Mouse (Mus musculus) midbrain, postnatal 0 days (tissue): ENCODE results near the gene Relb. TPM values are rescaled to one million over a fixed set of nuclear protein-coding genes. Genes with fewer than 3 reads are reported as not detected.

ENCODE experiments used
- ATAC-seq: fragments of 200-750 bp; cut with Nextera tagmentation; 2 replicates; pipeline ENCODE4 v1.8.0; 2017; ENCODE audit warnings: moderate number of reproducible peaks, mild to moderate bottlenecking, moderate TSS enrichment, moderate library complexity; ENCODE audit not compliant: low FRiP score
- DNase-seq: peaks from one replicate; pipeline ENCODE4 v3.0.0-alpha.2; 2015; ENCODE audit warnings: low spot score
- H3K27ac ChIP-seq: fragments of 300-500 bp; sonication (generic); 2 replicates; pipeline ENCODE4 v1.5.1; 2014; ENCODE audit warnings: low read depth, mild to moderate bottlenecking, low read length, mixed read lengths
- H3K27me3 ChIP-seq: fragments of 300-500 bp; sonication (generic); 2 replicates; pipeline ENCODE4 v1.6.1; 2014; ENCODE audit warnings: low read length, control low read depth, mixed read lengths; ENCODE audit not compliant: insufficient read depth
- H3K36me3 ChIP-seq: fragments of 300-500 bp; sonication (generic); 2 replicates; pipeline ENCODE4 v1.6.1; 2014; ENCODE audit warnings: low read length, control low read depth, mixed read lengths; ENCODE audit not compliant: insufficient read depth
- H3K4me1 ChIP-seq: fragments of 300-500 bp; sonication (generic); 2 replicates; pipeline ENCODE4 v1.6.1; 2014; ENCODE audit warnings: mild to moderate bottlenecking, control low read depth, antibody characterized with exemption, low read length, mixed read lengths; ENCODE audit not compliant: insufficient read depth
- H3K4me2 ChIP-seq: fragments of 300-500 bp; sonication (generic); 2 replicates; pipeline ENCODE4 v1.6.1; 2014; ENCODE audit warnings: low read depth, mild to moderate bottlenecking, low read length, mixed read lengths; ENCODE audit not compliant: poor library complexity, severe bottlenecking
- H3K4me3 ChIP-seq: fragments of 300-500 bp; sonication (generic); 2 replicates; pipeline ENCODE4 v1.5.1; 2014; ENCODE audit warnings: low read depth, mild to moderate bottlenecking, low read length, moderate library complexity
- H3K9ac ChIP-seq: fragments of 300-500 bp; sonication (generic); replicated peaks from 2 replicates; pipeline ENCODE4 v1.6.1; 2014; ENCODE audit warnings: mild to moderate bottlenecking, low read length, moderate library complexity, mixed read lengths; ENCODE audit not compliant: poor library complexity, severe bottlenecking
- H3K9me3 ChIP-seq: fragments of 300-500 bp; sonication (generic); 2 replicates; pipeline ENCODE4 v1.6.1; 2016; ENCODE audit warnings: low read length, control low read depth
- CTCF ChIP-seq: IDR thresholded peaks from 2 replicates; pipeline ENCODE4 v1.5.1; 2016; ENCODE audit warnings: antibody characterized with exemption, mild to moderate bottlenecking
- WGBS: fragments of 180-500 bp; shearing (Covaris S2); extraction: QIAGEN DNeasy Blood & Tissue Kit; methylation state at CpG from one replicate; pipeline ENCODE4 v1.1.7; 2014; 5-methylcytosine and 5-hydroxymethylcytosine counted together
- polyA plus RNA-seq: library from polyadenylated mRNA; unstranded; fragments of >200 nt; fragmentation: Nextera tagmentation; extraction: Ambion mirVana; gene quantifications from 2 replicates; pipeline ENCODE4 v1.2.1, GENCODE M21; 2015
- total RNA-seq: library from RNA; depleted of rRNA; stranded (reverse); fragments of >200 nt; gene quantifications from 2 replicates; pipeline ENCODE4 v1.2.3, GENCODE M21; 2014

The Relb gene
- total and polyA plus RNA-seq, 2 experiments from 2014 or later: 5.6 to 7.3 TPM

GRCm38 (mm10) chr7:19628192-19628535, 1.1 kb downstream of the Relb start:
- WGBS: 15% methylated on average over 17 of the region's 17 CpGs
- H3K9ac ChIP-seq: peak overlapping the region; percentile 36; the same call in 1 of the 2 replicates
- no peaks in the 10 kb centered on the region for H3K4me1 ChIP-seq
- ATAC-seq: no peak
- peak overlapping the region; percentile 62 for H3K4me3 ChIP-seq
- no peak for DNase-seq
- peaks cover 14% of the 10 kb centered on the region for H3K36me3 ChIP-seq
- H3K9me3 ChIP-seq: no peaks in the 10 kb centered on the region
- H3K27me3 ChIP-seq: no peaks in the 10 kb centered on the region
- TF ChIP-seq CTCF: no peak
- H3K4me2 ChIP-seq: peak overlapping the region; percentile 74
- H3K27ac ChIP-seq: no peak overlapping the region; the same call in 1 of the 2 replicates

GRCm38 (mm10) chr7:19627721-19628120, 1.5 kb downstream of the Relb start:
- H3K4me2 ChIP-seq: peak overlapping the region; percentile 74

GRCm38 (mm10) chr7:19623433-19623832, 5.8 kb downstream of the Relb start:
- H3K4me1 ChIP-seq: no peaks in the 10 kb centered on the region
- DNase-seq: no peak
- H3K9me3 ChIP-seq: no peaks in the 10 kb centered on the region
- WGBS: 77% methylated on average over 2 of the region's 2 CpGs
- TF ChIP-seq CTCF: no peak
- H3K27ac ChIP-seq: no peak overlapping the region
- no peak overlapping the region for H3K9ac ChIP-seq
- ATAC-seq: no peak
- no peaks in the 10 kb centered on the region for H3K36me3 ChIP-seq
- no peak overlapping the region for H3K4me2 ChIP-seq
- H3K4me3 ChIP-seq: no peak overlapping the region
- no peaks in the 10 kb centered on the region; the same call in 1 of the 2 replicates for H3K27me3 ChIP-seq

More at GRCm38 (mm10) chr7:19627721-19628120, 1.5 kb downstream of the Relb start:
- H3K36me3 ChIP-seq: peaks cover 10% of the 10 kb centered on the region
- no peaks in the 10 kb centered on the region for H3K27me3 ChIP-seq
- ATAC-seq (no peak), DNase-seq (no peak)
- no peak for TF ChIP-seq CTCF
- no peak overlapping the region for H3K27ac ChIP-seq
- no peaks in the 10 kb centered on the region for H3K4me1 ChIP-seq
- peak overlapping the region; percentile 62; the same call in 1 of the 2 replicates for H3K4me3 ChIP-seq
- WGBS: 53% methylated on average over 3 of the region's 3 CpGs
- no peaks in the 10 kb centered on the region for H3K9me3 ChIP-seq
- H3K9ac ChIP-seq: no peak overlapping the region

DNA sequence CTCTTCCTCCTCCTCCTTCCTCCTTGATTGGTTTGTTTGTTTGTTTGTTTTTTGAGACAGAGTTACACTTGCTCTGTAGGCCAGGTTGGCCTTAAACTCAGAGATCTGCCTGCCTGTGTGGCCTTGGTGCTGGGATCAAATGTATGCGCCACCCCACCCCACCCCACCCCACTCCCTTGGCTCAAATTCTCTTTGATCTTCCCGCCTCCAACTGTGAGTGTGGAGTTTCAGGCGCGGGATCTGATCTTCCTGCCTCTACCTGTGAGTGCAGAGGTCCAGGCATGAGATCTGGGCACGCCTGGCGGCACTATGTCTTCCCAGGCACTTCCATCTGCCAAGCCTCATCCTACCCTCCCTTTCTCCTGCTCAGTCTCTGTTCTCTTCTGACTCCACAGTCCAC, 7.0 kb downstream of the Relb start:
- Histone ChIP-seq H3K4me3 (no peak overlapping the region), H3K4me2 (no peak overlapping the region), H3K27me3 (no peaks in the 10 kb centered on the region; the same call in 1 of the 2 replicates), H3K9me3 (no peaks in the 10 kb centered on the region), H3K9ac (no peak overlapping the region), H3K4me1 (no peaks in the 10 kb centered on the region), H3K36me3 (no peaks in the 10 kb centered on the region), H3K27ac (no peak overlapping the region)
- no peak for TF ChIP-seq CTCF
- DNase-seq (no peak), ATAC-seq (no peak)
- WGBS: 44% methylated on average over 6 of the region's 6 CpGs

DNA sequence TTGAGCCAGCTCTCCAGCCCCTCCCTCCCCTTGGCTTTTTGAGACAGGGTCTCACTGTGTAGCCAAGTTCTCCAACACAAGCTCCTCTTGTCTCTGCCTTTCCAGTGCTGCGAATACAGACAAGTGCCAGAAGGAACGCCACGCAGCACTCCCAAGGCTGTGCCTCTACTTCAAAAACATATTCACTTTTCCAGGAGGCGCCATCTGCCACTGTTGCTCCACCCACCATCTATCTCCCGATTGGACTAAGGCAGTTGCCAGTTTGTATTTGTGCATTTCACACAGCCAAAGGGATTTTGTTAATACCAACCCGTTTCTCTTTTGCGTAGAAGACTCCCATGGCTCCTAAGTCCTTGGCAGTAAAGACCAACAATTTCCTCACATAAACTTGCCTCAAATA, 8.4 kb downstream of the Relb start:
- no peaks in the 10 kb centered on the region for H3K9me3 ChIP-seq
- no peak for TF ChIP-seq CTCF
- 85% methylated on average over 7 of the region's 7 CpGs for WGBS
- no peak overlapping the region for H3K4me3 ChIP-seq
- no peak for ATAC-seq
- no peaks in the 10 kb centered on the region; the same call in 1 of the 2 replicates for H3K27me3 ChIP-seq
- DNase-seq: no peak
- H3K4me2 ChIP-seq: no peak overlapping the region
- no peak overlapping the region for H3K9ac ChIP-seq
- no peaks in the 10 kb centered on the region for H3K36me3 ChIP-seq
- H3K4me1 ChIP-seq: no peaks in the 10 kb centered on the region
- H3K27ac ChIP-seq: no peak overlapping the region

DNA sequence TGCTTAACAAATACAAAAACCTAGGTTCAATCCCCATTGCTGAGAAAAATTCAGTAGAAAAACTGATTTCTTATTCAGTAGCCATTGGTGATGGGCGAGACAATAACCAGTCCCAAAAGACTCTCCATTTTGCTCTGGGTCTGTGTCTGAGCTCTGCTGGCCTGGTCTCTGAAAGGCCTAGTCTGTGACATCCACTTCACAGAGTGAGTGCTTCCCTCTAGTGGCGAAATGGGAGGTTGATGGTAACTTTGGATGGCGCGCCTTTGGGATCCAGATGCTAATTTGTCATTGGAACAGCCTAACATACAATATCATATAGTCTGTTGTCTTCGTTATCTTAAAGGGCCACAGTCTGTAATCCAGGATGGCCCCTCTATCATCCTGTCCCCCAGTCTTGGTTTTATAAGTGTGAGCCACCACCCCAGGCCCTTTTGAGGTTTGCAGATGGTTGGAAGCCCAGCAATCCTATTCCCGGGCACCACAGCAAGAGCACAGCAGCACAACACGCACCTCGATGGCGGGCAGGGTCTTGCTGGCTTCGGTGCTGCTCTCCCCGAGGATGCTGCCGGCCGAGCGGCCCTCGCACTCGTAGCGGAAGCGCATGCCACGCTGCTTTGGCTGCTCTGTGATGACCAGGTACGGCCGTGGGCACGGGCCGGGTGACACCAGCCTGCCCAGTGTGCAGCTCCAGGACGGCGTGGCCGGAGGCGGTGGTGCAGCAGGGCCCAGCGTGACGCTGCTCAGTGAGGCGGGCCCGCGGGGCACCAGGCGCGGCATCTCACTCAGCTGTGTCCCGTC, 10.0 kb downstream of the Relb start:
- 0 out of 2 replicates have a peak overlapping the region, but pooled peaks have one; percentile 38 for H3K27ac ChIP-seq
- peak overlapping the region; percentile 28 for H3K4me3 ChIP-seq
- peak overlapping the region; percentile 42 for H3K4me2 ChIP-seq
- no peaks in the 10 kb centered on the region for H3K9me3 ChIP-seq
- ATAC-seq (peak; percentile 73), DNase-seq (peak; percentile 89)
- H3K9ac ChIP-seq: peak overlapping the region; percentile 36
- 4% methylated on average over 35 of the region's 35 CpGs for whole genome bisulfite sequencing
- TF ChIP-seq CTCF: peak; percentile 92
- no peaks in the 10 kb centered on the region for H3K4me1 ChIP-seq
- no peaks in the 10 kb centered on the region; the same call in 1 of the 2 replicates for H3K27me3 ChIP-seq
- 0 out of 2 replicates have a peak, but pooled peaks cover 4% of the 10 kb centered on the region for H3K36me3 ChIP-seq
